Mouse (Mus musculus) CH12F3 (cell line): ENCODE measurements around the gene Foxa2.

ENCODE experiments used
- in situ Hi-C: fragments of 300-500 bp; cut with MboI; formaldehyde crosslinking; loops from 2 replicates; pipeline ENCODE4 v1.14.3; 2020; ENCODE audit warnings: low sequenced_read_pairs

Gene Foxa2

GRCm38 (mm10) chr2:148046799-148047165 lies at the start of gene Foxa2:
Gene Foxa2, minus strand, starts transcription at chr2:148046969.
- in situ Hi-C loops = no loop called here

GRCm38 (mm10) chr2:148092089-148092488 lies 45.3 kb upstream of the Foxa2 start:
- in situ Hi-C loops = no loop called here

GRCm38 (mm10) chr2:148091657-148092056 lies 44.9 kb upstream of the Foxa2 start:
- in situ Hi-C loops = no loop called here

- in situ Hi-C loops = no loop called here
These were observed 43.3 kb upstream of the Foxa2 start for GRCm38 (mm10) chr2:148090071-148090470.

GRCm38 (mm10) chr2:148085529-148085928 lies 38.8 kb upstream of the Foxa2 start:
- in situ Hi-C loops = no loop called here

GRCm38 (mm10) chr2:148085126-148085525 lies 38.4 kb upstream of the Foxa2 start:
- in situ Hi-C loops = no loop called here

GRCm38 (mm10) chr2:148082283-148082682 lies 35.5 kb upstream of the Foxa2 start:
- in situ Hi-C loops = no loop called here

GRCm38 (mm10) chr2:148060705-148061104 lies 13.9 kb upstream of the Foxa2 start:
- in situ Hi-C loops = no loop called here

GRCm38 (mm10) chr2:148053411-148053810 lies 6.6 kb upstream of the Foxa2 start:
- in situ Hi-C loops = no loop called here

- in situ Hi-C loops = no loop called here
These were observed 1.8 kb upstream of the Foxa2 start for GRCm38 (mm10) chr2:148048484-148049129.

GRCm38 (mm10) chr2:148047611-148048010 lies 842 bp upstream of the Foxa2 start:
- in situ Hi-C loops = no loop called here

GRCm38 (mm10) chr2:148045937-148046798 lies 601 bp downstream of the Foxa2 start:
- in situ Hi-C loops = no loop called here

GRCm38 (mm10) chr2:148045543-148045936 lies 1.2 kb downstream of the Foxa2 start:
- in situ Hi-C loops = no loop called here

- in situ Hi-C loops = no loop called here
These were observed 1.8 kb downstream of the Foxa2 start for GRCm38 (mm10) chr2:148044877-148045539.

GRCm38 (mm10) chr2:148043976-148044876 lies 2.5 kb downstream of the Foxa2 start:
- in situ Hi-C loops = no loop called here

GRCm38 (mm10) chr2:148043271-148043975 lies 3.3 kb downstream of the Foxa2 start:
- in situ Hi-C loops = no loop called here

- in situ Hi-C loops = no loop called here
These were observed 4.6 kb downstream of the Foxa2 start for GRCm38 (mm10) chr2:148042126-148042640.

GRCm38 (mm10) chr2:148041381-148041780 lies 5.4 kb downstream of the Foxa2 start:
- in situ Hi-C loops = no loop called here

- in situ Hi-C loops = no loop called here
These were observed 6.3 kb downstream of the Foxa2 start for GRCm38 (mm10) chr2:148040236-148041121.
